Mouse (Mus musculus) hindbrain, embryonic 10.5 days (tissue): ENCODE data around the gene Rps21. TPM values are rescaled to one million over a fixed set of nuclear protein-coding genes. Genes with fewer than 3 reads are reported as not detected.

Source experiments
- DNase-seq: peaks from one replicate; pipeline ENCODE4 v3.0.0-alpha.2; 2017; ENCODE audit warnings: low spot score
- H3K27ac ChIP-seq: fragments of 300-500 bp; sonication (generic); 2 replicates; pipeline ENCODE4 v1.5.1; 2016; ENCODE audit warnings: mild to moderate bottlenecking, moderate library complexity
- H3K27me3 ChIP-seq: fragments of 300-500 bp; sonication (generic); 2 replicates; pipeline ENCODE4 v1.6.1; 2016; ENCODE audit warnings: mild to moderate bottlenecking; ENCODE audit not compliant: poor library complexity, insufficient read depth, severe bottlenecking
- H3K36me3 ChIP-seq: fragments of 300-500 bp; sonication (generic); 2 replicates; pipeline ENCODE4 v1.6.1; 2016; ENCODE audit warnings: mild to moderate bottlenecking, moderate library complexity
- H3K4me1 ChIP-seq: fragments of 300-500 bp; sonication (generic); replicated peaks from 2 replicates; pipeline ENCODE4 v1.6.1; 2016; ENCODE audit warnings: mild to moderate bottlenecking
- H3K4me3 ChIP-seq: fragments of 300-500 bp; sonication (generic); 2 replicates; pipeline ENCODE4 v1.5.1; 2016; ENCODE audit warnings: mild to moderate bottlenecking, moderate library complexity
- H3K9me3 ChIP-seq: fragments of 300-500 bp; sonication (generic); 2 replicates; pipeline ENCODE4 v1.6.1; 2016; ENCODE audit warnings: mild to moderate bottlenecking, moderate library complexity
- WGBS: fragments of 180-500 bp; shearing (Covaris S2); methylation state at CpG from one replicate; pipeline ENCODE4 v1.1.7; 2016; 5-methylcytosine and 5-hydroxymethylcytosine counted together
- polyA plus RNA-seq: library from polyadenylated mRNA; unstranded; fragments of >200 nt; fragmentation: Nextera tagmentation; extraction: Ambion mirVana; gene quantifications from 2 replicates; pipeline ENCODE4 v1.2.1, GENCODE M21; 2016

Gene Rps21
- polyA plus RNA-seq, 1 experiment from 2014 or later, result 440 TPM

DNA sequence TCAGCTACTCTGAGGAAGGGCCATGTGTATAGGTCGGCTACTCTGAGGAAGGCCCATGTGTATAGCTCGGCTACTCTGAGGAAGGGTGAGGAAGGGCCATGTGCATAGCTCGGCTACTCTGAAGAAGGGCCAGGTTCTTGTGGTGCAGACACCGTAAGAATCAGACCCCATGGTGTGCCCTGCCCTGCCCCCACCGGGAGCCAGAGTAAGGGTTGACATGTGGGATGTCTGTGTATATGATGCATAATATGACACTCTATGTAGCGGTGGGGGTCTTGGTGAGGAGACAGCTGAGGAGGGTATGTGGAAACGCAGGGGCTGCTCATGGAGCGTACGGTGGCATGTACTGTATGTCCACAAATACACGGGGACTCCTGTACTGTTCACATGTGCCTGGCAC is 12.2 kb downstream of the Rps21 start:
- 92% methylated on average over 10 of the region's 10 CpGs for WGBS
- no peak for DNase-seq
- no peak overlapping the region for H3K4me3 ChIP-seq
- peaks cover 40% of the 10 kb centered on the region for H3K4me1 ChIP-seq
- H3K36me3 ChIP-seq, result peaks cover 56% of the 10 kb centered on the region
- peaks cover 7% of the 10 kb centered on the region for H3K27me3 ChIP-seq
- no peak overlapping the region for H3K27ac ChIP-seq
- no peaks in the 10 kb centered on the region for H3K9me3 ChIP-seq

DNA sequence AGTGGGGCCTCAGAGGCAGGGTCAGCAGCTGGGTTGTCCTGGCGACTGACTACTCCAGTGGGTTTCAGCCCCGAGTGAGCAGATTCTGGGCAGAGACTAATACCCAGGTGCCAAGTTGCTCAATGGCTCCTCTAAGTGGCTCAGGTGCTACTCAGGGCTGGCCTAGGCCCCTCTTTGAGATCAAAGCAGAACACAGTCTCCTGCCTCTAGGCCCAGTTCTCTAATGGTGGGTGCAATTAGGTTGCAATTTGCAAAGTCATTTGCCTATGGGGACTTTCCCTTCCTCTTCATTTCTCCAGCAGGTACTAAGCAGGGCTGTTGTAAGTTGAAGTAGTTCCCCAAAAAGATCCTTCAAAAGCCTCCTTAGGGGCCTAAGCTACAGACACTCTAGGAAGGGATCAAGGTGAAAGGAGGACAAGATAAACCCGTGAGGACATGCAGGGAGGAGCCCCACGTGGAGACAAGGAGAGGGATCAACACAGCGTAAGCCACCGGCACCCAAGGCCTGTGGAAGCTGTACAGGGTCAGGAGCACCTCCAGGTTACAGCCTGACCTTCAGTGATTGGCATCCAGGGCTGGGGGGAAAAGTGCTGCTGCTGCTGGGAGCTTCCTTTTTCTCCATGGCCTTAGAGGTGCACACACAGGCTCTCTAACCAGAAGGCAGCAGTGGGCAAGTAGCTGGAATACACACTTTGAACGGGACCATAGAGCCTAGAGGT is 13.5 kb downstream of the Rps21 start:
- 86% methylated on average over 7 of the region's 7 CpGs for WGBS
- no peaks in the 10 kb centered on the region for H3K9me3 ChIP-seq
- peaks cover 52% of the 10 kb centered on the region for H3K36me3 ChIP-seq
- H3K4me3 ChIP-seq, result no peak overlapping the region
- peaks cover 19% of the 10 kb centered on the region for H3K27me3 ChIP-seq
- no peak for DNase-seq
- peaks cover 42% of the 10 kb centered on the region for H3K4me1 ChIP-seq
- H3K27ac ChIP-seq, result 0 out of 2 replicates have a peak overlapping the region, but pooled peaks have one; percentile 23

DNA sequence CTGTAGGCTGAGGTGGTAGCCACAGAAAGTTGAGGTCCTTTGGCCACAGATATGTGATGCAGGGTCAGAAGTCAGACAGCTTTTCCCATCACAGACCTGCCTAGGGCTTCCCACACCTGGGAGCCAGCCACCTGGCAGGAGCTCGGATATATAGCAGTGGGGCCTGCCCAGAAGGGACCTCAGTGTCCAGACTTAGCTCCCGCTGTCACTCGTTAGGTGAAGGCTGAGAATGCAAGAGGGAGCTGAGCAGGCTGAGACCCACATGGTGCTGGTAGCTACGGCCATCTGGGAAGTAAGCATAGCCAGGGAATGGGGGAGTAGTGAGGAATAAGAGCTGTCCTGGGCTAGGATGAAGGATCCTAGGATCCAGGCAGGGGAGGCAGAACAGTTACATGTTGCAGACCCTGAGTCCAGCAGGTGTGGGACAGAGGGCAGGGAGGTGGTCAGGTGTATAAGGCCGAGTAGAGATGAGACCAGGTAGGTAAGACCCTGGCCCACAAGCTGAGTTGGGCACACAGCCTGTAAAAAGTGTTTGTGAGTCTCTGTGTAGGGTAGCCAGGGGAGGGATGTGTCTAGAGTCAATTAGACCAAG is 14.7 kb downstream of the Rps21 start:
- Histone ChIP-seq H3K36me3 (peaks cover 41% of the 10 kb centered on the region), H3K4me3 (peak overlapping the region; percentile 93), H3K27ac (no peak overlapping the region), H3K27me3 (peaks cover 25% of the 10 kb centered on the region), H3K4me1 (peaks cover 54% of the 10 kb centered on the region), H3K9me3 (no peaks in the 10 kb centered on the region)
- no peak for DNase-seq
- 78% methylated on average over 5 of the region's 5 CpGs for WGBS

DNA sequence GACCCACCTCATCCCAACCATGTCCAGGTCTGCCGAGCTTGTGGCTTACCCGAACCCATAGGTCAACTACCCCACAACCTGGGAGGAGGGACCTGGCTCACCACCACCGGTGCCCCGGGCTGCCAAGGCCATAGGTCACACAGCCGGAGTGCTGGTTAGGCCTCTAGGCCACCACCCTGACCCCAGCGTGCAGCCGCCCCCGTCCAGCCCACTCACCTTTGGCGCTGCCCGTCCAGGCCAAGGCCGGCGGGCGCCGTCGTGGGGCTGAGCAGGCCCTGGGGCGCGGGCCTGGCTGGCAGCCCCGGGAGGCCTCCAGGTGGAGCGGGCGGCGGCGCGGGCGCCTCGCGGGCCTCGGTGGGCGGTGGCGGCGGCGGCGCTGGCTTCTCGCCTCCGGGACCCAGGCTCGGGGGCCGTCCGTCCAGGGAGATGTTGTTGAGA is 15.7 kb downstream of the Rps21 start:
- Histone ChIP-seq H3K9me3 (no peaks in the 10 kb centered on the region), H3K27ac (peak overlapping the region; percentile 95), H3K4me3 (peak overlapping the region; percentile 93), H3K36me3 (peaks cover 31% of the 10 kb centered on the region), H3K4me1 (peaks cover 58% of the 10 kb centered on the region), H3K27me3 (peaks cover 30% of the 10 kb centered on the region)
- no peak for DNase-seq
- WGBS, result under 1% methylated on average over 37 of the region's 37 CpGs

DNA sequence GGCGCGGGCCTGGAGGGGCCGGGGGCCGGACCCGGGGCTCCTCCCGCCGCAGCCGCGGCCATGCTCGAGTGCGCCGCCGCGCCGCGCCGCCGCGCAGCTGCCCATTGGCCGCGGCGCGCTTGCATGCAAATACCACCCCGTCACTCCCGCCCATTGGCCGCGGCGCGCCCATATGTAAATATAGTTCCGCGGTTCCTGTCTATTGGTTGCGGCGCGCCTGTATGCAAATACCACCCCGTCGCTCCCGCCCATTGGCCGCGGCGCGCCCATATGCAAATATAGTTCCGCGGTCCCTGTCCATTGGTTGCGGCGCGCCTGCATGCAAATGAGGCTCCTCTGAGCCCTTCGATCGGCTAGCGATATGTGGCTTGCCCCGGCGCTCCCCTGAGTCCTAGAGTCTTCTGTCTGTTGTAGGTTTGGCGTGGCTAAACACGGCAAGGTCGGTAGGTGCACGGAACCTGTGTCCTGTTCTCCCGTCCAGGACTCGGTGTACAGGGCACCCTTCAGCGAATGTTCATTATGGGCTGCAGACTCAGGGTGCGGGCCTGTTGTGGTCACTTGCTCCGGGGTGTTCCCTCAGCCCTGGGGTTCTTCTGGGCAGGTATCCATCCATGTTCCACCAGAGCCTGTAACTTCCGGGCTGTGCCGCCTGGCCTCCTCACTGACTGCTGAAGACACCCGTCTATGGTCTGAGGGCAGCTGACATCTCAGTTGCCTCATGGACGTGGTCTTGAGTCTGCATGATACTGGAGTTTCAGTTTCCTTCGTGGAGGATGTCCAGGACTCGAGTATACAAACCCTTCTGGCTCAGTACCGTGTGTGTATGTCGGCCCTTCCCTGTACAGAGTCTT is 16.4 kb downstream of the Rps21 start, which contains the start of gene Cables2:
Gene Cables2, minus strand, starts transcription at position 103 of the 851 bp plus-strand sequence.
- peaks cover 24% of the 10 kb centered on the region for H3K36me3 ChIP-seq
- peak; percentile 97 for DNase-seq
- 8% methylated on average over 68 of the region's 68 CpGs for WGBS
- no peaks in the 10 kb centered on the region for H3K9me3 ChIP-seq
- peaks cover 54% of the 10 kb centered on the region for H3K4me1 ChIP-seq
- H3K27ac ChIP-seq, result peak within 1 kb of the TSS; percentile 95
- peak within 1 kb of the TSS; percentile 93 for H3K4me3 ChIP-seq
- peaks cover 30% of the 10 kb centered on the region for H3K27me3 ChIP-seq

DNA sequence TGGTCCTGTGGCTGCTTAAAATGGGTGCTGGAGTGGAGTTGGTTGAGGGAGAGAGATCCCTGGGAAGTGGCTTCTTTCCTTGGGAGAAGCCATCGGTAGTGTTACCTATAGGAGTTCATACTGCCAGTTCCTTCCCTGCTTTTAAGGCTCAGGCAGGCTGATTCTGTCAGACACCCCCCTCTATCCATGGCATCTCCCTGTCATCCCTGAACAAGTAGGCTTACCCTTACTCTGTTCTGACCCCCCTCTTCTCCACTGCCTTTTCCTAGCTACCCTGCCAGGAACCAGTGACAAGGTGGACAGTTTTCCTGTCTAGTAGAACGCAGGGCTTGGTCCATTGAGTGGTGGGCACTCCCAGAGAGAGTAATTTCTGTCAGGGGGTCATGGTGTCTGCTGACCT is 17.3 kb downstream of the Rps21 start:
- H3K4me3 ChIP-seq, result no peak overlapping the region
- H3K4me1 ChIP-seq, result peaks cover 54% of the 10 kb centered on the region
- H3K27ac ChIP-seq, result no peak overlapping the region
- peaks cover 30% of the 10 kb centered on the region for H3K27me3 ChIP-seq
- H3K9me3 ChIP-seq, result no peaks in the 10 kb centered on the region
- peaks cover 21% of the 10 kb centered on the region for H3K36me3 ChIP-seq
- WGBS, result 85% methylated on average over 2 of the region's 2 CpGs
- no peak for DNase-seq

DNA sequence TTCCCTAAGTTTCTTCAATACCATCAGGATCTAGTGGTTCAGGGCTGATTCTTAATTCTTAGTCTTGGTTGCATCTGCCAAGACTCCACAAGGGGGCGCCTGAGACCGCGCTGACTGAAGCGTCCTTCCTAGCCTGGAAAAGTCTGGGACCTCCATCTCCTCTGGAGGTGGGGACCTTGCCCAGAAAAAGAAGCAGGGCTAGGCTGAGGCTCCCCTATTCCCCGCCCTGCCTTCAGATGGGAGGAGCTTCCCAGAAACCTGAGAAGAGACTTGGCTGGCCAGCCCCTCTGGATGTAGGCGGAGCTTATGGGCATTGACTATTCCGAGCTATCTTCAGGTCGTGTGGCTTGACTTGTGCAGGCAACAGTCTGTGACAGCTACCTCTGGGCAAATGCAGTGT is 18.7 kb downstream of the Rps21 start:
- H3K4me3 ChIP-seq, result peak overlapping the region; percentile 23; the same call in 1 of the 2 replicates
- no peaks in the 10 kb centered on the region for H3K9me3 ChIP-seq
- H3K27me3 ChIP-seq, result peaks cover 30% of the 10 kb centered on the region
- H3K4me1 ChIP-seq, result peaks cover 47% of the 10 kb centered on the region
- DNase-seq, result peak; percentile 88
- peaks cover 8% of the 10 kb centered on the region for H3K36me3 ChIP-seq
- WGBS, result 2% methylated on average over 8 of the region's 8 CpGs
- 0 out of 2 replicates have a peak overlapping the region, but pooled peaks have one; percentile 40 for H3K27ac ChIP-seq

DNA sequence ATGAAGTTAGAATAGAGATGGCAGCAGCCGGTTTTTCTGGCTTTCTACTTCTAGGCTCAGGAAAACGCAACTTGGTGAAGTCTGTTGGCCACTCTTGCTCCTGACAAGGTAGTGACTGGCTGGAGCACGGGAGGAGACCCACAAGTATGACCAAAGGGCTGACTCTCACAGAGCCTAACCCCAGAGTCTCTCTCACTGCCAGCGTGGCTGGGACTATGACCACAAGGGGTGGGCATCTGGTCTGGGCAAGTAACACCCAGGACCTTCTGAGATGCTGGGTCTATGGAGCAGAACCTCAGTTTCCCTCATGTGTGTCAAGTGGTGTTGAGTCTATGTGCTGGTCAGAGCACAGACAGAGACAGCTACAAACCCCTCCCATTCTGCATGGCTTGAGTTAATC is 19.2 kb downstream of the Rps21 start:
- no peak overlapping the region for H3K4me3 ChIP-seq
- H3K9me3 ChIP-seq, result no peaks in the 10 kb centered on the region
- H3K27ac ChIP-seq, result no peak overlapping the region
- peaks cover 2% of the 10 kb centered on the region; the same call in 1 of the 2 replicates for H3K36me3 ChIP-seq
- peaks cover 30% of the 10 kb centered on the region for H3K27me3 ChIP-seq
- H3K4me1 ChIP-seq, result peaks cover 42% of the 10 kb centered on the region
- 64% methylated on average over 4 of the region's 4 CpGs for WGBS
- DNase-seq, result no peak

DNA sequence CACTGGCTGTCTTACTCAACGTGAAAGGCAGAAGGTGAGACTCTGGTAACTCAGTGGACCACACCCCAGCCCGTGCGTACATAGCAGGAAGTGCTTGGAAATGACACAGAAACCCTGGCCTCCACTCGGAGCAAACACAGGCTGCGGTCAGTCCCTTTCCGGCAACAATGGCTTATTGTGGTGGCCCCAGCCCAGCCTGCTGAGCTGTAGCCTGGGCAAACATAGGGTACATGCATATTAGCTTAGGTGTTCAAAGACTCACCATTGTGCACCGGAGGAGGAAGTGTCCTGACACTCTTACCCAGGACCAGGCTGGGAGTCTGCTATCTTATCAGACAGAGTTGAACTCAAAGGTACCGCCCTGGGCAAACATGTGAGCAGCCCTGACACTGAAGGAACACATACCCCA is 19.7 kb downstream of the Rps21 start:
- 70% methylated on average over 8 of the region's 8 CpGs for WGBS
- H3K27me3 ChIP-seq, result peaks cover 30% of the 10 kb centered on the region
- H3K4me1 ChIP-seq, result peaks cover 37% of the 10 kb centered on the region
- 0 out of 2 replicates have a peak overlapping the region, but pooled peaks have one; percentile 12 for H3K27ac ChIP-seq
- H3K36me3 ChIP-seq, result no peaks in the 10 kb centered on the region
- no peak overlapping the region for H3K4me3 ChIP-seq
- no peak for DNase-seq
- no peaks in the 10 kb centered on the region for H3K9me3 ChIP-seq

DNA sequence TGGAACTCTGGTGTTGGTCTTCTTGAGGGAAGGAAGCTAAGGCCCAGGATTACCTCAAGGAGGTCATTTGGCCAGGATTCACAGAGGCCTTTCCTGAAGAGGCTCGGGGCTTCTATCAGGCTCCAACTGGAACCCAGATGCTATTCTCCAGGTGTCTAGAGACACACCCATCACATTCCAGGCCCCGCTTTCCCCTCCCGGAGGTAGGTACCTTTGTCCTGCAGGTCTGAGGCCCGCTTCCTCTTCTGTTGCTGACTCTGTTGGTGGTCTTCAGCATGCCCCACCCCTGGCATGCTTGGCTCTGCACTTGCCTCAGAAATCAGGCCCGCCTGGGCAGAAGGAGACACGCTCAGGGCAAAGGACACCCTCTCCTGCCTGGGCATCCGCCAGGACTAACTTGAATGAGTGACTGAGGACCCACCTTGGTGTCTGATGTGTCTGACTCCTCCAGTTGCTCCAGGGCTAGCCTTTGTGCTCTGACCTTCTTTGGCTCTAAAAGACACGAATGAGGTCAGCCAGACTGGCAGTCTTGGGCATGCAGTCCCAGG is 20.7 kb downstream of the Rps21 start:
- no peaks in the 10 kb centered on the region for H3K9me3 ChIP-seq
- DNase-seq, result no peak
- 66% methylated on average over 8 of the region's 8 CpGs for WGBS
- peaks cover 27% of the 10 kb centered on the region for H3K4me1 ChIP-seq
- H3K4me3 ChIP-seq, result no peak overlapping the region
- H3K27ac ChIP-seq, result 0 out of 2 replicates have a peak overlapping the region, but pooled peaks have one; percentile 35
- peaks cover 30% of the 10 kb centered on the region for H3K27me3 ChIP-seq
- no peaks in the 10 kb centered on the region for H3K36me3 ChIP-seq

DNA sequence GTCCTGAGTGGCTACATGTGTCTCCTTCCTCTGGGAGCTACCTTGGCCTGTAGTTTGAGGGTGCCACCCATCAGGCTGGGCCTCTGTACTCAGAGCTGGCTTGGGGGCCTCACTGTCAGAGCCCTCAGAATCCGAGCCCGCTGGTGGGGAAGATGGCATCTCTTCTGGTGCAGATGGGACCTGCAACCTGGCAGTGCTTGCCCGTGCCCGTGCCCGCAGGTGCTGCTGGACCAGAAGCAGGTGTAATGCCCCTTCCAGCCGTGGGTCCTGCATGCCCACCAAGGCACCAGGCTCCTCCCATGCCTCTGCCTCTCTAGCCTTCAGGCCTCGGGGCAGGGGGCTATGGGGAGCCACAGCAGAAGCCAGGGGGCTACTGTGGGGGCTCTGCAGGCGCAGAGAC is 22.1 kb downstream of the Rps21 start:
- WGBS, result 88% methylated on average over 8 of the region's 8 CpGs
- no peaks in the 10 kb centered on the region for H3K9me3 ChIP-seq
- no peak overlapping the region for H3K27ac ChIP-seq
- H3K4me3 ChIP-seq, result no peak overlapping the region
- peaks cover 24% of the 10 kb centered on the region for H3K27me3 ChIP-seq
- H3K36me3 ChIP-seq, result no peaks in the 10 kb centered on the region
- H3K4me1 ChIP-seq, result peaks cover 18% of the 10 kb centered on the region
- no peak for DNase-seq

DNA sequence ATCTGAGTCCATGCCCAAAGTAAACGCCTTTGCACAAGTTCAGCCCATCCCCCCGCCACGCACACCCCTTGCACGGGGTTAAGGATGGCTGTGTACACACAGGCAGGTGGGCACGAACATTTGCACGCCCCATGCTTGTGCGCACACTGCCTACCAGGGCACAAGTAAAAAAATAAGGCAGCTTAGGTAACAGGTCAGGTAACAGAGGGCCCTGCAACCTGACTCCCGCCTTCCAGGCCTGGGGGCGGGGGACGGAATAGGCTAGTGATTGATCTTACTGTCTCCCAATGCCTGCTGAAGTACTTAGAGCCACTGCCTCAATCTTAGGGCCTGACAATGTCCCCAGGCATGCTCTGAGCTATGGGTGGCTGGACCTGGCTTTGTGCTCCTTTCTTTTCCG is 31.8 kb downstream of the Rps21 start:
- Histone ChIP-seq H3K36me3 (no peaks in the 10 kb centered on the region), H3K27ac (peak overlapping the region; percentile 64; the same call in 1 of the 2 replicates), H3K4me3 (peak overlapping the region; percentile 18; the same call in 1 of the 2 replicates), H3K9me3 (no peaks in the 10 kb centered on the region), H3K4me1 (peaks cover 13% of the 10 kb centered on the region; the same call in 1 of the 2 replicates), H3K27me3 (peaks cover 9% of the 10 kb centered on the region; the same call in 1 of the 2 replicates)
- no peak for DNase-seq
- WGBS, result 54% methylated on average over 11 of the region's 11 CpGs
